Mouse (Mus musculus): ENCODE data around the gene Ttll6.
"Not testable (repeated sequence)": the region's sequence is repeated elsewhere in the genome, so short reads cannot be mapped to it uniquely, and the experiment has no call there.

Gene Ttll6

DNA sequence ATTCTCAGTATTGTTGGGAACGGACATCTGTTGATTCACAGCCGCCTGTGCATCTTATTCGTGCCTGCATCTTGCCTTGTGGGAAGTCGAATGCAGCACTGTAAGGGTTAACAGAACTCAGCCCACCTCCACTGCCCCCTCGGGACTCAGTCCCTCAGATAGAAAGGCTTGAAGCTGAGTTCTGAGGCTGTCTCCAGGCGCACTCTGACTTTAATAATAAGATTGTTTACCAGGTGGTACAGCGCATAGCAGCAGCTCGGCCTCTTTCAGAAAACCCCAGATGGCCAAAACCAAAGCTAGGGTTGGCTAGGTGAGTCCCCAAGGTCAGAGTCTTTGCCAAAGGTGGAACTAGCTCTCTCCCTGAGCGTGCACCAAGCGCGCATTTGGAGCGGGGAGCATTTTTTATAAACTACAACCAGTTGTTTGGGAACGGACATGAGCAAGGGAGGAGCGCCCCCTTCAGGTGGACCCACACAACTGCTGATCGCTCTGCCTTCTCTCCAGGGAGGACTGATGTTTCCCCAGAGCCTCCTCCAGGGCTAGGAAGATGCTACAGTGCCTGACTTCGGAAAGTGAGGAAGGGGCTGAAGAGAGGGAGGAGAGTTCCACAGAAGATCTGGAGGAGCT lies at the start of gene Ttll6:
Gene Ttll6, plus strand, starts transcription at position 548 of the 627 bp plus-strand sequence.
- DNase-seq (ENCODE audit: low spot score in 2 of 2), result peak; percentile 48

DNA sequence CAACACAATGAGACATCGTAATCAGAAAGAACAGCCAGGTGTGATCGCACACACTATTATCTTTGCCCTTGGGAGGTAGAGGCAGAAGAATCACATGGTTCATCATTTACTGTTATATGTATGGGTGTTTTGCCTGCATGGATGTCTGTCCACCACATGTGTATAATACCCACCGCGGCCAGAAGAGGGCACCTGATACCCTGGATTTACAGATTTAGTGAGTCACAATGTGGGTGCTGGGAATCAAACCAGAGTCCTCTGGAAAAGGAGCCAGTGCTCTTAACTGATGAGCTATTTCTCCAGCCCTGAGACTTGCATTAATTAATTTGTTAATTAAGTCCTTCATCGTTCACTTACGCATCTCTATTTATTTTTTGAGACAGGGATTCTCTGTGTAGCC lies 45.6 kb upstream of the Ttll6 start:
- DNase-seq (ENCODE audit: low spot score in 2 of 2), result no peak

DNA sequence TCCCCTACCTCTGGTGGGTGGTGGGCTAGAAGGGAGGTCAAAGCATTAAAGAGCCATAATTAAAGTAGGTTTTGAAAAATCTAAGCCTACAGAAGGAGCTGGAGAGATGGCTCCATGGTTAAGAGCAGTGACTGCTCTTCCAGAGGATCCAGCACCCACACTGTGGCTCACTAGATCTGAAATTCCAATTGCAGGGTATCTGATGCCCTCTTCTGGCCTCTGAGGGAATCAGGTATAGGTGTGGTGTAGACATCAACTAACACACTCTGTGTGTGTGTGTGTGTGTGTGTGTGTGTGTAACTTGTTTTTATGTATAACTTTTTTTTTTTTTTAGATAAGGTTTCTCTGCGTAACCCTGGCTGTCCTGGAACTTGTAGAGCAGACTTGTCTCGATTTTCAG lies 42.5 kb upstream of the Ttll6 start:
- DNase-seq (ENCODE audit: low spot score in 2 of 2), result no peak

DNA sequence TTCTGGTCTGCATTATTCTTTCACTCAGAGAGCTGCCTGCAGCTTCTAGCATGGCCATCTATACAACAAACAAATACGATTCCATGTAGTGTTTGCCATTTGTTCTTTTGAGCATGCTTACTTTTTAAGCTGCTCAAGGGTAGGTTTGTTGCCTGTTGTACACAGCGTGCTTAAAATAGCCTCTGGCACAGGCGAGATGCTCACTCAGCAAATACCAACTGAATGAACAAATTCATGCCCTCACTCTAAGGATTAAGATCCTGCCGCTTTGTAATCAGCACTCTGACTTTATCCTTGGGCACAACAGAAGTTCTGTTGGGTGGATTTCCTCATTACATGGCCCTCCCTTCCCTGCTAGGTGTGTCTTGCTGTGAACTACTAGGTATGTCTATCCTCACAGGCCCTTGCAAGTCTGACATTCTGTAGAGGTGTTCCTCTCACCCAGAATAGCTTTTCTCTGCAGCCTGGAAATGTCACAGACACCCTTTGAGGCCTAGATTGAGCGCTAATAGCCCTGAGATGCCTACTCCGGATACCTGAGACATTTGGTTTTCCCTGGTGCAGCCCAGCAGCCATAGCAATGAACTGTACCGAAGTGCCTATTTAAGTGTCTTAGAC lies 40.8 kb upstream of the Ttll6 start:
- no peak for DNase-seq (ENCODE audit: low spot score in 2 of 2)

DNA sequence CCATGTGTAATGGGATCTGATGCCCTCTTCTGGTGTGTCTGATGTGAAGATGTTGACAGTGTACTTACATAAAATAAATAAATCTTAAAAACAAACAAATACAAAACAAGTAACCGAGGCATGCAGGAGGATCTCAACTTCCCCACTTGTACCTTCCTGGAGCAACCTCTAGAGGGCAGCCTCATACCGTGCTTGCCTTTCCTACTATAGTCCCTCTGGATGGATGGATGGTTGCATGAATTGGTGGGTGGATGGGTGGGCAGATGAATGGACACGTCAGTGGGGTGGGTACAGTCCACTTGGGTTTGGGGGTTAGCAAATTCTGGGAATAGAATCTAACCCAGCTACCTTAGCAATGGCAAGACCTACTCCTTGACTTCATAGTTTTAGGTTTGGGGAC lies 40.2 kb upstream of the Ttll6 start:
- DNase-seq (ENCODE audit: low spot score in 2 of 2), result peak in 1 of 2 experiments; percentile 24

DNA sequence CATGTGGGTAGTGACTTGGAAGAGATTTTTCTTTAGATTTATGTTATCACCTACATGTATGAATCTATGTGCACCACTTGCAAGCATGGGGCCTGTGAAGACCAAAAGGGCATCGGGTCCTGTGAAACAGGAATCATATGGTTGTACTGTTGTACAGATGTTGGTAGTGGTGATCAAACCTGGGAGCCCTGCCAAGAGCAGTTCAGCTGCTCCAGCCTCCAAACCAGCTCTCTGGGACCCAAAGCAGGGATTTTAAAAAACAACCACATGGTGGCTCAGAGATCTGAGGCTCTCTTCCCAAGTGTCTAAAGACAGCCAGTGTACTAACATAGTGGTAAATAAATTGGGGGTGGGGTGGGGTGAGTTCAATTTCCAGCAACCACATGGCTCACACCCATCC lies 25.2 kb upstream of the Ttll6 start:
- no peak for DNase-seq (ENCODE audit: low spot score in 2 of 2)

DNA sequence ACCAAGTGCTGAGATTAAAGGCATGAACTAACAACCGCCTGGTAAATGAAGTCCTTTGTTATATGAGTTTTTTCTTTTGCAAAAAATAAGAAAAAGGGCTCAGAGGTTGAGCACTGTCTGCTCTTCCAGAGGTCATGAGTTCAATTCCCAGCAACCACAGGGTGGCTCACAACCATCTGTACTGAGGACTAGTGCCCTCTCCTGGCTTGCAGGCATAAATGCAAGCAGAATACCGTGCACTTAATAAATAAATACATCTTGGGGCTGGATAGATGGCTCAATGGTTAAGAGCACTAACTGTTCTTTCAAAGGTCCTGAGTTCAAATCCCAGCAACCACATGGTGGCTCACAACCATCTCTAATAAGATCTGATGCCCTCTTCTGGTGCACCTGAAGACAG lies 22.6 kb upstream of the Ttll6 start:
- not testable (repeated sequence) for DNase-seq (ENCODE audit: low spot score in 2 of 2)

DNA sequence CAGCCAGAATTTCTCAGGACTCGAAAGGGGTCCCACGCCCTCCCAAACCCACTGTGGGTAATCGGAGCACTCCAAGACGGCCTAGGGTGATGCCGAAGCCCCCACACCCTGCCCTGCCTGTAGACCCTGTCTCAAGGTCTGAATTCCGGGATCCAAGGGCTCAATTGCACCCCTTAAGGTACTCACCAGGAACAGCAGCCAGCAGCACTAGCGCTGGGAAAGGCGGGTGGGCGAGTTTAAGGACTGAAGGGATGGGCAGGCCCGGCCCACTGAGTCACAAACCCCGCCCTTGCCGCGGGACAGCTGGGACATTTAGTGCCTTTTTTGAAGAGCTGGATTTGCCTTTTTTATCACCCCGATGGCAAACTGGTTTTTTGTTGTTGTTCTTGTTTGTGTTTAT lies 21.8 kb upstream of the Ttll6 start, which contains the start of gene Calcoco2:
Gene Calcoco2, minus strand, starts transcription at position 214 of the 400 bp plus-strand sequence.
- DNase-seq (ENCODE audit: low spot score in 2 of 2), result no peak

DNA sequence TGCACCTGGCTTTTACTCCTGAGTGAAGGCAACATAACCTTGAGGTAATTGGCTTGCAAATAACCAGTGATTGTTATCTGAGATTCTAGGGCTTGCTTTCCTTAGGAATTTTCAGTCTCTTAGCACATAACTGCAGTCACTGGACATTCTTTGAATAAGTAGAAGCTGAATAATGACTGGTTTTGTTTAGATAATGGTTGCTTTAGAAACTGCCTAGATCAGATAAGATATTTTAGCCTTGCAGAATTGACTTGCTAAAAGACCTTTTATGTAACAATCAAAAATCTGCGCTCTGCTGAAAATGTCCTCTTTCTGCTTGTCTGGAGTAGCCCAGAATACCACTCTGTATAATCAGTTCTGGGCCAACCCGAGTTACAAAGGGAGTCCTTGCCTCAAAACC lies 19.5 kb upstream of the Ttll6 start:
- no peak for DNase-seq (ENCODE audit: low spot score in 2 of 2)

DNA sequence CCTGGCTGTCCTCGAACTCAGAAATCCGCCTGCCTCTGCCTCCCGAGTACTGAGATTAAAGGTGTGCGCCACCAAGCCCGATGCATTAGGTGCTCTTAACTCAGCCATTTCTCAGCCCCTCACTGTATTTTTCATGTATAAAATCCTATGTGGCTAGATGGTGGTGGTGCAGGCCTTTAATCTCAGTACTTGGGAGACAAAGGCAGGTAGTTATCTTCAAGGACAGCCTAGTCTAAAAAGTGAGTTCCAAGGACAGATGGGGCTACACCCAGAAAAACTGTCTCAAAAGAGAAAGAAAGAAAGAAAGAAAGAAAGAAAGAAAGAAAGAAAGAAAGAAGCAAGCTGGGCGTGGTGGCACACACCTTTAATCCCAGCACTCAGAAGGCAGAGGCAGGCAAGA lies 18.2 kb upstream of the Ttll6 start:
- DNase-seq (ENCODE audit: low spot score in 2 of 2), result no peak

DNA sequence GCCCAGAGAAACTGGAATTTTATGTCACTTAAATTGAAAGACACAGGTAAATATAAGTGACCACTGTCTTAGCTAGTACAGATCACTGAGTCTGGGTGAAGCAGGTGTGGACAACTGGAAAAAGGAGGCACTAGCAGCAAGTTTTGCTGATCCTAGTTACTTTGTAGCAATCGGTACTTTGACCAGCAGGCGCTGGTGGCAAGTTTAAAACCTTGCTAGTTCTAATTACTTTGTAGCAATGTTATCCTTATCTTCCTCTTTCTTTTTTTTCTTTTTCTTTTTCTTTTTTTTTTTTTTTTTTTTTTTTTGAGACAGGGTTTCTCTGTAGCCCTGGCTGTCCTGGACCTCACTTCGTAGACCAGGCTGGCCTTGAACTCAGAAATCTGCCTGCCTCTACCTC lies 17.5 kb upstream of the Ttll6 start:
- DNase-seq (ENCODE audit: low spot score in 2 of 2), result no peak

DNA sequence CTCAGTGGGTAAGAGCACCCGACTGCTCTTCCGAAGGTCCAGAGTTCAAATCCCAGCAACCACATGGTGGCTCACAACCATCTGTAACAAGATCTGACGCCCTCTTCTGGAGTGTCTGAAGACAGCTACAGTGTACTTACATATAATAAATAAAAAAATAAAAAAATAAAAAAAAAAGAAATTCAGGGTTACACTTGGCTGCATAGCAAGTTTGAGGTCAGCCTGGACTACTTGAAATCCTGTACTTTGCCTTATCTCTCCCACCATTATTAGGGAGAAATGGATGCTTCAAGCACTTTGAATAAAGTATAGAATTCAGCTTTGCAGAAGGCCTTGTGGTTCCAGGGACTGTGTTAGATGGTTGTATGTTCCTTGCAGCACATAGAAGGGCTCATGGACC lies 16.7 kb upstream of the Ttll6 start:
- DNase-seq (ENCODE audit: low spot score in 2 of 2), result not testable (repeated sequence)

DNA sequence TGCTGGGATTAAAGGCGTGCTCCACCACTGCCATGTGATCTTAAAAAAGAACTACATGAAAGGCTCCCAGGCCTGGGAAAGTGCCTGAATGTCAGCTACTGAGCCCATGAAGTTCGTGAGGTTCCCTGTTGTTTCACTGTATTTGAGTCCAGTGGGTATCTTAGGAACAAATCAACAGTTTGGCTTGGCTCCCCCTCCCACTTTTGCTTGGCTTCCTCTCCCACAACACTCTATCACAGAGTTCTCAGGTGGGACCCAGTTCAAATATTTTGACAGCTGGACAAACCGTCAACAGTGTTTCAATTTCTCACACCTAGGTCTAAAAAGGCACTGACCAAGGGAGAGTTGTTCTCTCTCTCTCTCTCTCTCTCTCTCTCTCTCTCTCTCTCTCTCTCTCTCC lies 14.2 kb upstream of the Ttll6 start:
- no peak for DNase-seq (ENCODE audit: low spot score in 2 of 2)

DNA sequence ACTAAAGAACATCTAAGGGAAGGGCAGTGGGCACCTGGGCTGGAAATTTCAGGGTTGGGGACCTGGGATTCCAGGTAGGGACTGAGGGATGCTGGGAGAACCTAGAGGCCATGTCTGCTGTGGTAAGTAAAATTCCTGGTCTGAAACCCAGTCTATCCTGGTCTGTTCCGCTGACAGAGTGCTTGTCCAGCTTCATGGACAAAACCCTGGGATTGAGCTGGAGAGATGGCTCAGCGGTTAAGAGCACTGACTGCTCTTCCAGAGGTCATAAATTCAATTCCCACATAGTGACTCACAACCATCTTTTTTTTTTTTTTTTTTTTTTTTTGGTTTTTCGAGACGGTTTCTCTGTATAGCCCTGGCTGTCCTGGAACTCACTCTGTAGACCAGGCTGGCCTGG lies 10.8 kb upstream of the Ttll6 start:
- not testable (repeated sequence) for DNase-seq (ENCODE audit: low spot score in 2 of 2)

DNA sequence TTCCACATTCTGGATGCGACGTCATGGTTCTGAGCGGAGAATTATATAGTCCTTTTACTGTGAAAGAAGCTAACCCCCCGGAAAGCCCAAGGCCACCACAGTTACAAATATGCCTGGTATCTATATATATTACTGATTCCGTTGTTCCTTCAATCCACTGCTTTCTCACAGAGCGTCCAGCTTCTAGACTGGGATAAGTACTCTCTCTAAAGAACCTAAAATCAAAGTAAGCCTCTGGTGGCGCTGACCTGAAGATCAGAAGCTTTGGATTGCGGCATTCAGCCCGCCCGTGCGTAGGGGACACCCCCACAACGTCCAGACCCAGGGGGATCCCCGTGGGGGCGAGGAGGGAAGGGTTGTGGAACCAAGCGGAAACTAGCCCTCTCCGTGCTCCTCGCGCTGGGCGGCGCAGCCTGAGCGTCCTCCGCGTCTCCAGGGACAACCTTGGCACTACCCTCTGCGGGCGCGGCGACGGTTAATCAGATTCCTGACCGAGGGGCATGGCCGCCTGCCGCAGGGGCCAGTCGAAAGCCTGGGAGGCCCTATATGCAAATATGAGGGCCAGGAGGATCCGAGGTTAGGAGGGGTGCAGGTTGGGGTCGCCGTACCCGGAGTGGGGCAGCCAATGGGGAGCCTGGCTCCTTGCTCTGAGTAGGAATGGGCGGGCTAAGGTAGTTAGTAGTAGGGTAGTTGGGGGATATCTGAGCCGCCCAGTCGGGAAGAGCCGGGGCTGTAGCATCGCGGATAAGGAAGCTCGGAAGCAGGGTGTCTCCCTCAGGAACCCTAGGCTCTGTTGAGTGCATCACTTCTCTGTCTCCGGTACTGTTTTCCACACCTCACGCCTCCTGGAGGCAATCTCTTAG lies 9.3 kb upstream of the Ttll6 start:
- DNase-seq (ENCODE audit: low spot score in 2 of 2), result peak in 1 of 2 experiments; percentile 20

DNA sequence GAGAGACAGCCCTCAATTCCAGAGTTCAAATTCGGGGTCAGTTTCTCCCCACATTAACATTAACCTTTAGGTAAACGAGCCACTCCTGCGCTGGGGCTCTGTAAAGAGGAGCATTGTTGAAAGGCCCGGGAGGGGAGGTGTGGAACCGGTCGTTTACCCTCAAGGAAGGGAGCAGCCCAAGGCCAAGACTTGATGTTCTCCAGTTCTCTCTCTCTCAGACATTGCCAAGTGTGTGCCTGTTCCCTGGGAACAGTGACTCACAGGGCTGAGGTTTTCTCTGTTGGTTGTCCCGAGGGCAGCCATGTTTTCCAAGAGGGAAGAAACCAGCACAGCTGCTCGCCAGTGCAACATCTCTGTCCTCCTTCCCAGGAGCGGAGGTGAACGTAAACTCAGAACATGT lies 3.0 kb upstream of the Ttll6 start:
- DNase-seq (ENCODE audit: low spot score in 2 of 2), result no peak

DNA sequence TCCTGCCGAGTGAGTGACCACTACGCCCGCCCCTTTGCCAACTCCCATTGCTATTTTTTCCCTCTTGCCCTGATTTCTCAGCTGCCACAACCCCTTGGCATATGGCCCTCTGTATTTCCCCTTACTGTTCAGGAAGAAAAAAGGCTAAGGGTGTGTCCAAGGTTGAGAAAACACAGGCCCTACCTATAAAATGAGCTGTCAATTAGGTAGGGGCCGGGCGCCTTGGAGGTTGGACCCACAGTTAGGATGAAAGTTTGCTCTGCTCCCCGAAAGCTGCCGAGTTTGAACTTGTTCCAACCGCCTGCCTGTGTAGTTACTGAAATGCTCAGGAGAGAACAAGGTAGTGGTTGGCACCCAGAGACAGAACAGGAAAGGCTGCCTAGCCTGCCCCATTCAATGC lies 2.3 kb downstream of the Ttll6 start:
- no peak for DNase-seq (ENCODE audit: low spot score in 2 of 2)

DNA sequence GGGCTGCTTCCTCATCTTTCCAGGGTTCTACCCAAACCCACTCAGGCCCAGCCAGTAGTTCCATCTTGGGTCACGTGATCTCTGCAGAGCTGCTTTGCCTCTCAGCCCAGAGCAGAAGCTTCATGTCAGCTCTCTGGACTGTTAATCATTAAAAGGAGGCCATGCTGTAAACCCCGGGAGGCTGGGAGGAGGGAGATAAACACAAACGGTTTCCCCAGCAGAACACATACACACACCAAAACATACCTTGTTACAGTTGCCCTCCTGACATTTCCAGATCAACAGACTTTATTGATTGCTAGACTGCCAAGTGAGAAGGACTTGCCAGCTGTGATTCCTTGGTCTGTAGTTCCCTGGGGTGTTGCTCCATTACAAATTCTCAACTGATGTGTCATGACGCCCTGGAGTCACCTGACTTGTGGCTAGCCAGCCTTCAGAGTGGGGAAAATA lies 7.2 kb downstream of the Ttll6 start:
- no peak for DNase-seq (ENCODE audit: low spot score in 2 of 2)

DNA sequence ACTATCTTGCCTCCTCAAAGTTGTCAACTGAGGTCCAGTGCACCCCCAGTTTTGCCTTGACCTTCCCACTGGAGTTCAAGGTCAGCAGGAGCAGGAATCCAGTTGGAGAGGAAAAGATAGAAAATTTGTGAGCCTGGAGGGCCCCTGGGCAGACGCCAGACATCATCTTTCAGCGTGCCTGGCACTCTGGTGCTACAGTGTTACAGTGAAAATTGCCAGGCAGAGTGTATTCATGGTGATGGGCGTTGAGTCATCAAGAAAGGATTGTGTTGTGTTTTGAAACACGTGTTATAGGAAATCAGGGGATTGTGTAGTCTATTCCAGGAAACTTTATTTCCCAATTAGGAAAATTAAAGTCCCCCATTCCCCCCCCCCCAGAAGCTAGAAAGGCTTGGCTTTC lies 10.2 kb downstream of the Ttll6 start:
- DNase-seq (ENCODE audit: low spot score in 2 of 2), result no peak

DNA sequence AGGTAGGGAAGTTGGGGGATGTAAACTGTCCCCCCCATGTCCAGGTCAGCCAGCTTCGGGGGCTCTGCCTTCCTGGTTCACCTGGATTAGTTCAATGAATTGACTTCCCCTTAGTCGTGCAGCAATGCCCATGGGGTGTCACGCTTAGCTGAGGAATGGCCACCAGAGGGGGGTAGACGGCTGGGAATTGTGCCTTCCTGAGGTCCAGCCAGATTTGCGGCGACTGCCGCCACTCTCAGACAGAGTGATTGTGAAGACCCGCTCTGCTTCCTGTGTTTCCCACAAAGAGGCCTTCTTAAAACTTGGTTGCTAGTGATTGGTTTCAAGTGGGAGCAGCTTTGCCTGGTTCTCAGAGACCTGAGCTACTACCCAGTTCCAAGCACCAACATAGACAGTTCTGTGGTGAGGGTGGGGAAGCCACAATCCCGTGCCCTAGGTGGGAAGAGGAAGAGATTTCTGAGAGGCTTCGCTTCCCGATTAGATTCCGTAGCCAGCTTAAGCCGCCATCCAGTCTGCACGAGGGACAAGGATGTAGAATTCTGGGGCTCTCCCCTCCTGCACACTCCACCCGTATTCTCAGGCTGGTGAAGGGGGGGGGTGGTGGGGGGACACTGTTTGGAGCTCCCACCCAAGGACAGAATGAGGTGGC lies 12.2 kb downstream of the Ttll6 start:
- DNase-seq (ENCODE audit: low spot score in 2 of 2), result peak; percentile 65 to 73

DNA sequence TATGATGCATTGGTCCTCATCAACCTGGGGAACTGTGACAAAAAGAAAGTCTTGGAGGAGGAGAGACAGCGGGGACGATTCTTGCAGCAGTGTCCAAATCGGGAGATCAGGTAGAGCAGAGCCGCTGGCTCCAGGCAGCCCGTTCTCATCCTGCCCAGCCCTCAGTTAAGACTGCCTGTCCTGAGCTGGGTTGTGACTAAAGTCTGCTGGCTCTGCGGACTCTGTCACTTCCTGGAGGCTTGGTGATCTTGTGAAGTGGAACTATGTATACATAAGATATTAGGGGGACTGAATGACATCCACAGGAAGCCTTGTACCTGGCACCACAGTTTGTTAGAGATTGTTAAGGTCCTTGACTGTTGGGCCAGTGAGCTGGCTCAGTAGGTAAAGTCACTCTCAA lies 13.9 kb downstream of the Ttll6 start:
- DNase-seq (ENCODE audit: low spot score in 2 of 2), result no peak

DNA sequence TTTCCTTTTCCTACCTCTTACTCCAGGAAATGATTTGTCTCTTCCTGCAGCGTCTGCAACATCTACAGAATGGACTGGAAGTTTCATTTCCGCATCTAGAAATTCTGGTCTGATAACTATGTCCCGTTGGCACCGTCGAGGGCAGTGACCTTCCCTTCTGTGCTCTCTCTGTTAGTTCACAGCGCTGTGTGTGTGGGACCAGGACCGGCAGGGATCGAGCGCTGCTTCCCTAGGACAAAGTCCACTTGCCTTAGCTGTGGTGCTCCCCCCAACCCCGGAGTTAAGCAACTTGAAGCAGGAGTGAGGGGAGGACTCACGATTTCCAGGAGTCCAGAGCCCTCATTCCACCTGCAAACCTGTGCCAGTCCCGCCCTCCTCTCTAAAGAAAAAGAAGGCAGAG lies 31.2 kb downstream of the Ttll6 start:
- no peak for DNase-seq (ENCODE audit: low spot score in 2 of 2)
